Mouse (Mus musculus) heart, adult 2 months (tissue): ENCODE results near the gene Chst3.

ENCODE experiments used
- CTCF ChIP-seq: fragments of 200-600 bp; IDR thresholded peaks from 2 replicates; pipeline ENCODE4 v1.8.1; 2022; ENCODE audit warnings: antibody characterized with exemption, mild to moderate bottlenecking, moderate library complexity
- POLR2A ChIP-seq: fragments of 200-500 bp; IDR thresholded peaks from 2 replicates; pipeline ENCODE4 v1.6.1; 2011; ENCODE audit warnings: mild to moderate bottlenecking, low read depth, low read length, control low read depth; ENCODE audit not compliant: insufficient read depth

DNA sequence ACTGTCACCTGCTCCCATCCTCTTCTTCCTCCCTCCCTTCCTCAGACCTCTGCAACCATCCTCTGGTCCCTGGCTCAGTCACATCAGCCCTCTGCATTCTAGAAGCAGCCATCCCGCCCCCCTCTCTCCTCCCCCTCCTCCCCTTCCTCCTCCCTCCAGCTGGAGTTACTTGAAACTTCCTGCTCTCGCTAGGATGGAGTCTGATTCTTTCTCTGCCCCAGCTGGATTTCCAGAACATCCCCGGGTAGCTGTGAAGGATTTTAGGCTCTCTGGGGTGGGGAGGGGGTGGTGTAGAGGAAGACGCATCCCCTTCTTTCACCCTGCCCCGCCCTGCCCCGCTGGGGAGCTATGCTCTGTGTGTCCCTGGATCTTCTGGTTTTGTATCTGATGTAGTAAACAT is 85.6 kb downstream of the Chst3 start:
- no peak for TF ChIP-seq POLR2A
- TF ChIP-seq CTCF, result no peak
